Mouse (Mus musculus) cerebellum, adult 18-20 months (tissue): ENCODE results near the gene Zic2.

Experiments used
- DNase-seq, 2 experiments: peaks; one replicate each; pipeline ENCODE4 v3.0.0; 2021

Zic2 gene

DNA sequence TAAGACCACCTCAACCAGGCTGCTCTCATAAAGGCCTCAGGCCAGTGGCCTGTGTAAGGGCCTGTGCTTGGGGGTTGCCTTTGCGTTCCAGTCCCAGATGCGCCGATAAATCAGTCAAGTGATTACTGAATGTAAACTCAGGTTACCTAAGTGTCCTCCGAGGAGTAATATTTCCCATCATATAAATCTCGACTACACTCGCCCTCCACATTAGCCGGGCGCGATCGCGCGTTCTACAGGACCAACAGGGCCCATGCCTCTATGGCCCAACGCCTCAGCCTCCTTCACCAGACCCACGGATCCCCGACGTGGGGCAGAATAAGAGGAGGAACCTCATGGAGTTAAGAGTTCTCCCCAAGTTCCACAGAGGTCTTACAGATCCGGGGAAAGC, 12.6 kb upstream of the Zic2 start:
- peak; percentile 21 to 60 for DNase-seq

DNA sequence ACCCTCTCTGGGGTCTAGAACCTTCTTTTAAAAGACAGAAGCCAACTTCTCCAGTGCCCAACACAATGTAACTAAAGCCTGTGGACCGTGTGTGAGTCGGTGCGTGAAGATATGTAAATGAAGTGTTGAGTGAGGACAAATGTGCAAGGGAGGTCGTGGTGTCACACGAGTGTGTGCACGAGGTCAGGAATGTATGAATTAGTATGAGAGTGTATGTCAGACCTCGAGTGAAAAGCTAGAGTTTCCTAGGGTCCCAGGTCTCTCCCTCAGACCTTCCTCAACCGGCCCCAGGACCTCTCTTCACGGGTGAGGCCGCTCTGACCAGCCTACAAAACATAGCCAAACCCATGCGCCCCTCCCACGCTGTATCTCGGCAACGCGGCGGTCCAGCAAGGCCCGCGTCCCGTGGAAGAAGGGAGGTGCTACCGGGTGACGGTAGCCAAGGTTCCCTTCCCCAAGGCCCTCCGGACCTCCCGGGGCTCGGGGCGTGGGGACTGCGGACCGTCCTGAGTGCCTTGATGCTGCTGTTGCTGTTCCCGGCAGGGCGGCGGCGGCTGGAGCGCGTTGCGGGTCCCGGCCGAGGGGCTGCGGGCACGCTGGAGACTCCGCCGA, 12.0 kb upstream of the Zic2 start:
- DNase-seq = peak; percentile 68 to 71

DNA sequence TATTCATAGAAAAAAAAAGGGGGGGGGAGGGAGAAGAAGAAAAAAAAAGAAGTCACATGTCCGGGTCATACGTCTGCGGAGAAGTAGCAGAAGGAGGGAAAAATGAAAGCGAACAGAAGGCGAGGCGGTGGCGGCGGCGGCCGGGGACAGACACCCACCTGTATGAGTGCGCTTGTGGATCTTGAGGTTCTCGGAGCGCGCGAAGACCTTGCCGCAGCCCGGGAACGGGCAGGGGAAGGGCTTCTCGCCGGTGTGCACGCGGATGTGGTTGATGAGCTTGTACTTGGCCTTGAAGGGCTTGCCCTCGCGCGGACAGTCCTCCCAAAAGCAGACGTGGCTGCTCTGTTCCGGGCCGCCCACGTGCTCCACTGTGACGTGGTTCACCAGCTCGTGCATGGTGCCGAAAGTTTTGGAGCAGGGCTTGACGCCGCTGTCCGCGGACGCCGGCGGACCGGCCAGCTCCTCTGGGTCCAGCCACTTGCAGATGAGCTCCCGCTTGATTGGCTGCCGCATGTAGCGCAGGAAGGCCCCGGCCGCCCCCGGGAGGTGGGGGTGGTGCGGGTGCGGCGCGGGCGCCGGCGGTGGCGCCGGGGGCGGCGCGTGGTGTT, 11.4 kb upstream of the Zic2 start:
- DNase-seq = peak; percentile 67 to 78

DNA sequence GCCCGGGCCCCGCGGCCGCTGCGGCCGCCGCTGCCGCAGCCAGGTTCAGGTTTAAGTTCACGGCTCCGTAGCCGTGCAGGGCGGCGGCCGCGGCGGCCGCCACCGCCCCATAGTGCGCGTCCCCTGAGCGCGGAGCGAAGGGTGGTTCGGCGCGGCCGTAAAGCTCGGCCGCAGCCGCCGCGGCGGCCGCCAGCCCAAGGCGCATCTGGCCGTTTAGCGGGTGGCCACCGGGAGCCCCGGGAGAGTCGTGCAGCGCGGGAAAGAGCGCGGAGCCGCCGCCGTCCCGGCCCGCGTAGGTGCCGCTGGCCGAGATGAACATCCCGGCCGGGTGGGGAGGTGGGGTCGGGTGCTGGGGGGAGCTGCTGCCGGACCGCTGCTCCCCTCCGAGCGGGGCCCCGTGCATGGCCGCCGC, 10.9 kb upstream of the Zic2 start:
- no peak for DNase-seq

DNA sequence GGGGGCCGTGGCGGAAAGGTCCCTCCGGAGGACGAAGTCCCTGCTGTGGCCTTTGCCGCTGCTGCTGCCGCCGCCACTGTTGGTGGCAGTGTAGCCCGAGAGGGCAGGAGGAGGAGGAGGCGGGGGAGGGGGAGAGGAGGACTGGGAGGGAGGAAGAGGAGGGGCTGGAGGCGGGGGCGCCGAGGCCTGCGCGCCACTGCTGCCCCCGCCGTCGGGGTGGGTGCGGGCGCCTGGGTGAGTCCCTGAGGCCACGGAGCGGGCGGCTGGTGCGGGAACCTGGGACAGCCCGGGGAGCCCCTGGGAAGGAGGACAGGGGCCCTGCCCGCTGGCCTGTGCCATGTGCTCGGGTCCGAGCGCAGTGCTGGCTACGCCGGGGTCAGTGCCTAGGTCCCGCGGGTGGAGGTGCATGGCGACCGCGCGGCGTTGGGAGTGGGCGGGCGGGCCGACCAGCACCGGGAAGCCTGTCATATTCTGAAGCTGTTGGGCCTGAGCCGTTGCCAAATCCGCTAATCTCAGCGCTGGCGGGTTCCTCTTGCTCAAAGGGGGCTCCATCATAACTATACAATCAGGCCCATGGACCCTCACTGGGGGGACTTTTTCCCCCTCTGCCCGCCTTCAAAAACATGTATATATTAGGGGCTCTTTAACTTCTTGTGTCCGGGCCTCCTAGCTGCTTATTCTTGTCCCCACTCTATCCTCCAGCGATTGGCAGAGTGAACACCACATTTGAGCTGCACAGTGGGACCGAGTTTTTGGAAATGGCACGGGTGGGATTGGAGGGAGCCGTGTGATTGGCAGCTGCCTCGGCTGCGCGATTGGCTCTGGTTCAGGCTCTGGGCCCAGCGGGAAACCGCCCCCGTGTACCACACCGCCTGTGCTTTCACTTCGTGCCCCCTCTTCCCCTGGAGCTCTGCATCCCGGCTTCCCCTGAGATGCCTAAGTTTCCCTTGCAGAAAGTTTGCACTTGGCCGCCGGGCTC, 10.2 kb upstream of the Zic2 start, which contains the start of gene Zic5:
Gene Zic5 (minus strand): TSS at position 915 of the 979 bp plus-strand sequence.
- DNase-seq = peak; percentile 84 to 88

DNA sequence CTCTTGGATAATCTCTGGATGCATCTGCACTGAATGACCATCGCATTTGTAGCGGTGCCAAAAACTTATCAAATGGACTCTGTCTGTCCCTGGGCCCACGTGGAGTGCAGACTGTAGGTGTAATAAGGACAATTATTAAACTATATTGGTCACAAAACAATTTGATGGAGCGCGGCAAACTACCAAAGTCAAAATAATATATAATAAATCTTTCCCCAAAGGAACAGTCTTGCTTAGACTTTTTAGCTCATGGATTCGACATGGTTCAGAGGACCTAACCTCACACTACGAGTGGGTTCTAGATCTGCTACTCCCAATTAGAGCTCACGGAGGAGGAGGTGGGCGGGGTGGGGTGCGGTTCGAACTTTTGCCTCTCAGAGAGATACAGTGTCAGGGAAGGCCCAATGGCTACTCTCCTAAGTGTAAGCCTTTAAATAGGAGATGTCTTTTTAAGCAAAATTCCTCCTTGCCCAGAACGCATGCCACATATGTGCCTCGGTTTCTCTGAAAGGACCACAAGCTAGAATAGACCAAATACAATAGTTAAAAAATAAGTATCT, 9.2 kb upstream of the Zic2 start:
- peak in 1 of 2 experiments; percentile 30 for DNase-seq

DNA sequence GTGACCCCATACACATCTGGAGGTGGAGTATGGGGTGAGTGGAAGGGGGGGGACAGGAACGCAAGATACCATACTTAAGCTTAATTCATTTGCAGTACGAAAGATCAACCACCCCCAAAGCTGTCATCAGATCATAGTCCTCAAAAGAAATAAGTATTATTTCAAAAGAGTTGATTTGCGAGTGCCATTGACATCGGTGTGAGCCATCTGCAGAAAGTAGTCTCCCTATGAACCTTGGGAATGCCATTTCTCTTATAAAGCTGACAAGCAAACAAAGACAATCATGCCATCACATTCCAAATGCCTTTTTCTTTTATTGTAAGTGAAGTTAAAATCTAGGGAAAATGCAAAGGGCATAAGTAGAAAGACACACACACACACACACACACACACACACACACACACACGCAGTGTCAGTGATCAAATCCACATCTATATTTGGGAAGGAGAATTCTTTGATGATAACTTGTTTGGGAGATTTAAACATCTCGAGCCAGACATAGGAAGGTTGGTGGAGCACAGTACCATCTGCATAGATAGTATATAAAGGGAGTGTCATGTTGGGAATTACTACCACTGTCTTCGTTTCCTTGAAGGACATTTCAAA, 8.4 kb upstream of the Zic2 start:
- peak in 1 of 2 experiments; percentile 18 for DNase-seq

DNA sequence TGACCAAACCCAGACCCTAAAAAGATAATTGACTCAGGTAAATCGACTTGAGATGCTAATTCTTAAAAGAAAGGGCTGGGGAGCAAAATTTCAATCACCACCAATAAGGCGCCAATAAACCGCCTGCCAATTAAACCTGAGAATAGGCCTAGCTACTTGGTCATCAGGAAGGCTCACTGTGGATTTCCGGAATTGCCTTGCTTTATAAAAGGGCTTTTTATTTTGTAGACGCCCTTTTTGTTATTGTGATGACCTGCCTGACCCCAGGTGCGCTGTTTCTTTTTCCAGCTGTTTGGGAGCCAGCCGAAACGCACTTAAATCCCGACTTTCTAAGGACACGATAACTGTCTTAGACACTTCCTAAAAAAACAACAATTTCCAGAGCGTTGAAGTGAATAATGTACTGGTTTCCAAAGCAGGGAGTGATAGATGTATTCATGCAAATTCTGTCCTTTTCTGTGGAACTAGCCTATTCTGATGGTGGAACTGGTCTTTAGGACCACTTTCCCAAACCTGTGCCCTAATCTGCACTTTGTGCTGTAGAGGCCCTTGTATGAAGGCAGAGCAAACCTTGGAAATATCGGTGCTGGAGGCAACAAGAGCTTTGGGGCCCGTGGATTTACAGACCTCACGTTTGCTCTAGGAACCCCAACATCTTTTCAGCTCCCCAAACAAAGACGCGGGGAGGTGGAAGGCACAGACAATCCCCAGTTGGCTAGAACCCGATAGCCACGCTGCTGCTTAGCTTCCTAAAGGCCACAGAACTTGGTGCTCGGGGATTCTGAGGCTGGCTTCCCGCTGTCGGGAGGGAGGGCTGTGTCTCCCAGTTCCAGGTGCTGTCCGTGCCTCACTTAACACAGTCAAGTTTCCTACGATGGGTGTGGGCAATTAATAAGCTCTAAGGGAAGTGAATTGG, 7.1 kb upstream of the Zic2 start:
- peak; percentile 54 to 65 for DNase-seq

DNA sequence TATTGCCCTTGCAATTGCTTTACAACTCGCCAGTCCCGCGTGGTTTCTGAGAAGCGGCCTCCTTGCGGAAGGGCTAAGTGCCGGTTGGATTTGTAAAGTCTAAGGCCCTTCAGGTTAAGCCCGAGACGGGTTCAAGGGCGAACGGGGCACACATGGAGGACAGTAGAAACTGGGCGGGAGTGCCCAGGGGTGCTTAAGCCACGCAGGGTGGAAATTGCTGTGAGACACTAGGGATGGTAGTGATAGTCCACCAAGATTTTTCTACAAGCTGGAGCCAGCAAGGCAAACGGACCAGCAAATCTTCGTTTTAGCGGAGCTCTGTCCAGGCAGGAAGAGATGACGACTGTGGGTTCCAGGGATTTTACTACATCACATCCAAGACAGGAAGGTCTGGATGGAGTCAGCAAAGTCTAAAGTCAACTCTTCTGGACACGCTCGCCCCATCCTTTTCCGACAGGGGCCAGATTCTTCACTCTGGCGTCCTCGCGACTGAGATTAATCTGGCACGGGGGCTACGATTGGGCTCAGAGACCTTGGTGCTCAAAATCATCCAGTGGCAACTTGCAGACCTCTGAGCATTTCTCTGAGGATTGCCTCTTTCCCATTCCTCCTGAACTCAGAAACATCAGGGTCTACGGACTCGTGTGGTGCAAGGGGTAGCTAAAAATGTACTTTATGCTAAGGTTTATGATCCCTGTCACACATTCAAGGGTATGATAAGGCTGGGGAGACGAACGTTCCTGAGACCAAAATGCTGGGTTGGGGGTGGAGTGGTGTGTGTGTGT, 6.1 kb upstream of the Zic2 start:
- peak; percentile 47 to 69 for DNase-seq

DNA sequence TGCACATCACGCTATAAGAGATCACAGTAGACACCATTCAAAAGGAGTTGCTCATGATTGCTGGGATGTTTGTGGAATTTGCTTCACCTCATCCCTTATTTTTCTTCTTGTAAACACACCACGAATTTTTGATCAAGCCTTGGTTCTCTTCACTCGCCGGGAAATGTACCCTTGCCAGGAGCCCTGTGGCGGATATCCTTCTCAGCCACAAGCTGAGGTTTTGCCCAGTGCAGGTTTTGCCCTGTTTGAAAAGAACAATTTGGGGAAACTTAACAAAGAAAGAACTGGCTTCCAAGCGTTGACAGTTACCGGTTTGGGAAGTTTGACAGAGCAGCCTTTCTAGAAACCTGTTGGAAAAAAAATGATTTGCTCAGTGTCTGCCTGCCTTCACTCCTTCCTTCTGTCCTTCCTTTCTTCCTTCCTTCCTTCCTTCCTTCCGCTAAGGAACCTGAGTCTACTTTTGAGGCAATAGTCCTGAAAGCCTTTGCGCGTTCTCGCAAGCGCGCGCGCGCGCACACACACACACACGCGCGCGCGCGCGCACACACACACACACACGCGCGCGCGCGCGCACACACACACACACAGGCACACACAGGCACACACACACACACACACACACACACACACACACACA, 3.7 kb upstream of the Zic2 start:
- DNase-seq = peak; percentile 53 to 78

DNA sequence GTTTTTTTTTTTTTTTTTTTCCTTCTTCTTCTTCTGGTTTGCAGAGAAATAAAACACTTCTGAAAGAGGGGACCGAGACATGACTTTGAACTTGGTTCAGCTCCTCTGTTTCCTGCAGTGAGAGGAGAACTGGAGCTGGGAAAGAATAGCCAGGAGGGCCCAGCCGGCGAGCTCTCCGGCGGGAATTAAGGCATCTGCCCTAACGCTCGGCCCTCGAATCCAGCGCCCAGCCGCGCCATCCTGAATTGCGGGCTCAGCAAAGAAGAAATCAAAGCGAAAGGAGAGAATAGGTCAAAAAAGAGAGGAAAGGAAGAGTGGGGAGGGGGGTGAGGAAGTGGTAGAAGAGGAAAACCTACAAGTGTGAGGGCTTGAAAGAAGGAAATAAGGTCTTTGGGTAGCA, 3.1 kb upstream of the Zic2 start:
- DNase-seq = peak; percentile 45 to 67

DNA sequence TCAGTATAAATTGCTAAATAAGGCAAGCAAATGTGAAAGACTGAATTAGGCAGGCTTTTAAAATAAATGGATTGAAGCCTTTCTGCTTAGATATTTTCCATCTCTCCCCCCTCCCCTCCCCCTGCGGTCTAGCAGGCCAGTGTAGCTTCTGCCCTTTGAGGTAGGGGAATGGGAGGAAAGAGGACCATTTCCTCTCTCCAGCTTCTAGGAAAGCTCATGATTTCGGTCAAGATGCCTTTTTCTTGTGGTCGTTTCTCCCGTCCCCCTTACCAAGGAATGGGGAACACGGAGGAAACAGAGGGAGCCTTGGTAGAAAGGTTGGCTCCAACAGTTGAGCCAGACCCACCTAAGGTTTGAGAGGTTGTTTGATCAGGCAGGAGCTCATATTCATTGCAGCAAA, 2.6 kb upstream of the Zic2 start:
- DNase-seq = peak in 1 of 2 experiments; percentile 48

DNA sequence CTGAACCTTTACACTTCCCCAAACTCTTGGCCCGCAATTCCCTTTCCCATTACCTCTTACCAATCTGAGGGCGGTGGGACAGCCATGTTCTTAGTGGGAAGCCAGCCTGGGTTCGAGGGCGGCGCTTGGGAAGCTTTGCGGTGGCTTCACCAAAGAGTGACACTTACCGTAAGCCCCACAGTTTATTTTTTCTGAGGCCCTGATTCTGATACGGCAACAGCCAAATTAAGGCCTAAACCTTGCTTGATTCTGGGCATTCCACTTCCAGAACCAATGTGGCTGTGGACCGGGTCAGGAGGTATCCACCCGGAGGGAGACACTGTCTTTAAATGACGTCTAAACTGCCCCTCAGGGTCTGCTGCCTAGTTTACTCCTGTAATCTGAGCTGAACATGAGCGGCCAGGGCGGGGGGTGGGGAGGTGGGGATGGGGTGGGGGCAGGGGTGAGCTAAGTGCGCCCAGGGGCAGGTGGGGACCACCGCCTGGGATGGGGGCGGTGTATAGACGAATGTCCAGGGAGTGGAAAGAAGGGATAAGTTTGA, 2.0 kb upstream of the Zic2 start:
- peak; percentile 45 to 61 for DNase-seq

DNA sequence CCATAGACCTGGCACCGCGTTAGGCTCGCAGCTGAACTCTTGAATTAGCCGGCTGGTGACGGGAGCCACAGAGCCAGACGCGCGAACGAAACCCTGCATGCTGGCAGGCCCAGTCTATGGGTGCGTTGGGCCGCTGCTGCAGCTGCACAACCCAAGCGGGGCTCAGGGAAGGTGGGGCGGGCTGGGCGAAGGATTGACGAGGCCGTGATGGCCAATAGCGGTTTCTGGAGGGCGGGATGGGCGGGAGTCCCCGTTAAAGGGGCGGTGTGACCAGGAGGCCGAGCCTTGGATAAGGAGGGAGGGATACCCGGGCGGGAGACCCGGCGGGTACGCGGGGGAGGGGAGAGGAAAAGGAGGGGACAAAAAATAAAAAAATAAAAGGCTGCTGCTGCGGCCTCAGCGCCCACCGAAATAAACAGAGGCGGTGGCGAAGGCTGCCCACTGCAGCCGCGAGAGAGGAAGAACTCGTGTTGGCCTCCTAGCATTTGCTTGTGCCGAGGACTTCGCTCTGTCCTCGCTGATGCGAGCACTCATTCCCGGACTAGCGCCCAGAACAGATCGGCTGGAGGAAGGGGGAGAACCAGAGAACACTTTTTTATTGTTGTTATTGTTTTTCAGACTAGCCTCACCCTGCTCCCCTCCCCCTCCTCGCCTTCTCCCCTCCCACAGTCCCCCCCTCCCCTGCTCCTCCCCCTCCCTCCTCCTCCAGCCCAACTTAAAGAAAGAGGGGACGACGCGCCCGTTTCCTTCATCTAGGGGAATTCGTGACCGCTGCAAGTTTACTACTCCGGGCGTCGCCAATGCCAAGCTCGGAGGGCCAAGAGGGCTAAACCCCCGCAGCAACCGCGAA, 969 bp upstream of the Zic2 start:
- peak; percentile 88 to 93 for DNase-seq

DNA sequence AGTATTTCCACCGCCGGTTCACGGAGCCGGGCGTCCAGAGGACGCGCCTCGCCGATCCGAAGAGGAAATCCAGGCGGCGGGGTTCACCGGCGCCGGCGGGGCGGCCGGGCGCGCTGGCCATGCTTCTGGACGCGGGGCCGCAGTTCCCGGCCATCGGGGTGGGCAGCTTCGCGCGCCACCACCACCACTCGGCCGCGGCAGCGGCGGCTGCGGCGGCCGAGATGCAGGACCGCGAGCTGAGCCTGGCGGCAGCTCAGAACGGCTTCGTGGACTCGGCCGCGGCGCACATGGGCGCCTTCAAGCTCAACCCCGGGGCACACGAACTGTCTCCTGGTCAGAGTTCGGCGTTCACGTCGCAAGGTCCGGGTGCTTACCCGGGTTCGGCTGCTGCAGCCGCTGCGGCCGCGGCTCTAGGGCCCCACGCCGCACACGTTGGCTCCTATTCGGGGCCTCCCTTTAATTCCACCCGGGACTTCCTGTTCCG, 364 bp downstream of the Zic2 start:
- no peak for DNase-seq

DNA sequence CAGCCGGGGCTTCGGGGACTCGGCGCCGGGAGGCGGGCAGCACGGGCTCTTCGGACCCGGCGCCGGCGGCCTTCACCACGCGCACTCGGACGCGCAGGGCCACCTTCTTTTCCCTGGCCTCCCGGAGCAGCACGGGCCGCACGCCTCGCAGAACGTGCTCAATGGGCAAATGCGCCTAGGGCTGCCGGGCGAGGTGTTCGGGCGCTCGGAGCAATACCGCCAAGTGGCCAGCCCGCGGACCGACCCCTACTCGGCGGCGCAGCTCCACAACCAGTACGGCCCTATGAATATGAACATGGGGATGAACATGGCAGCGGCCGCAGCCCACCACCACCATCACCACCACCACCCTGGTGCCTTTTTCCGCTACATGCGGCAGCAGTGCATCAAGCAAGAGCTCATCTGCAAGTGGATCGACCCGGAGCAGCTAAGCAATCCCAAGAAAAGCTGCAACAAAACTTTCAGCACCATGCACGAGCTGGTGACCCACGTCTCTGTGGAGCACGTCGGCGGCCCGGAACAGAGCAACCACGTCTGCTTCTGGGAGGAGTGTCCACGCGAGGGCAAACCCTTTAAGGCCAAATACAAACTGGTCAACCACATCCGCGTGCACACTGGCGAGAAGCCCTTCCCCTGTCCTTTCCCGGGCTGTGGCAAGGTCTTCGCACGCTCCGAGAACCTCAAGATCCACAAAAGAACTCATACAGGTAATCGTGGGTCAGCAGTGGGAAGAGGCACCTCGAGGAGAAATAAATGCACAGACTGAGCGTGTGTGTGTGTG, 996 bp downstream of the Zic2 start:
- DNase-seq = peak in 1 of 2 experiments; percentile 66

DNA sequence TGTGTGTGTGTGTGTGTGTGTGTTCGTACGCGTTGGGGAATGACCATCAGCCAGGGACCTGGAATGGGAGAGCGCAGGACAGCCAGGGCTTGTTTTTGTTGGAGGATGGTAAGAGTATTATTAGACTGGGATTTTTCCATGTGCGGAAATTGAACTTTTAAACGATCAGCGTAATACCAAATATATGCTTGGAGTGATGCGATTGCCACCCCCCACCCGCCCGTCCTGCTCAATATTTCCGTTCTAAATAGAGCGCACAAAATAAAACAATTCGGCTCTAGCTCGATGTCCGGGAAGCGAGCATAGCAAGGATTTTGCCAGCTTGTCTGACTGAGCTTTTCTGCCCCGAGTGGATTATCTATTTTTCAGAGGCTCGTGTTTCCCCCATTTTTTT, 1.6 kb downstream of the Zic2 start:
- no peak for DNase-seq

DNA sequence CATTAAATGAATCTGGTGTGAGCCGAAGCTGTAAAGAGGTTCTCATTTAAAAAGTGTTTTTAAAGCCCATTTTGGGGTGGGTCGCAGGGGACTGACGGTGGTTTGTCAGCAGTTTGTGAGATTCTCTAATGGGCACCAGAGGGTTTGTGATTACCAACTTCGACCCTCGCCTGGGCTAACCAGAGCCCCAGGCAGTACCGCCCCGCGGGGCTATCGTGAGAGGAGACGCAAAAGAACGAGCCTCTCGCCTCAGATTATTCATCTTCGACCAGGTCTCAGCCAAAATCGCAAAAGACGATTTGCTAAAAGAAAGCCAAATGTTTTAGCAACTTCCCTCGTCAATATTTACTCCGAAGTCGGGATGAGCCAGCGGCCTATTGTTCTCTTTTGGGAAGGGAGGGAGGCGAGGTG, 2.0 kb downstream of the Zic2 start:
- DNase-seq = peak in 1 of 2 experiments; percentile 51
